Mouse (Mus musculus) liver, postnatal 0 days (tissue): Measurements from ENCODE around the gene Vamp2. TPM values are rescaled to one million over a fixed set of nuclear protein-coding genes. Genes with fewer than 3 reads are reported as not detected.

Experiments used
- ATAC-seq: fragments of 200-750 bp; cut with Nextera tagmentation; 2 replicates; pipeline ENCODE4 v1.8.0; 2017; ENCODE audit warnings: mild to moderate bottlenecking, moderate library complexity
- DNase-seq: peaks from one replicate; pipeline ENCODE4 v3.0.0-alpha.2; 2016
- H3K27ac ChIP-seq: fragments of 300-500 bp; sonication (generic); 2 replicates; pipeline ENCODE4 v1.5.1; 2014; ENCODE audit warnings: antibody characterized with exemption, moderate library complexity, mild to moderate bottlenecking, low read depth
- H3K27me3 ChIP-seq: fragments of 300-500 bp; sonication (generic); 2 replicates; pipeline ENCODE4 v1.6.1; 2014; ENCODE audit warnings: low read length, control low read depth, mixed read lengths; ENCODE audit not compliant: insufficient read depth
- H3K36me3 ChIP-seq: fragments of 300-500 bp; sonication (generic); replicated peaks from 2 replicates; pipeline ENCODE4 v1.6.1; 2014; ENCODE audit warnings: mild to moderate bottlenecking, control low read depth, low read length, moderate library complexity, mixed read lengths; ENCODE audit not compliant: insufficient read depth
- H3K4me1 ChIP-seq: fragments of 300-500 bp; sonication (generic); 2 replicates; pipeline ENCODE4 v1.6.1; 2014; ENCODE audit warnings: antibody characterized with exemption, mild to moderate bottlenecking, control low read depth; ENCODE audit not compliant: insufficient read depth
- H3K4me2 ChIP-seq: fragments of 300-500 bp; sonication (generic); 2 replicates; pipeline ENCODE4 v1.6.1; 2014; ENCODE audit warnings: low read depth, mild to moderate bottlenecking, low read length, moderate library complexity, mixed read lengths
- H3K4me3 ChIP-seq: fragments of 300-500 bp; sonication (generic); 2 replicates; pipeline ENCODE4 v1.5.1; 2014; ENCODE audit warnings: low read depth, low read length
- H3K9ac ChIP-seq: fragments of 300-500 bp; sonication (generic); replicated peaks from 2 replicates; pipeline ENCODE4 v1.6.1; 2014; ENCODE audit warnings: mild to moderate bottlenecking, moderate library complexity
- H3K9me3 ChIP-seq: fragments of 300-500 bp; sonication (generic); 2 replicates; pipeline ENCODE4 v1.6.1; 2016; ENCODE audit warnings: mild to moderate bottlenecking, control low read depth, low read length, mixed read lengths
- CTCF ChIP-seq: sonication (generic); IDR thresholded peaks from 2 replicates; pipeline ENCODE4 v1.5.1; 2016; ENCODE audit warnings: antibody characterized with exemption, low read depth
- EP300 ChIP-seq: IDR thresholded peaks from 2 replicates; pipeline ENCODE4 v1.6.1; 2016; ENCODE audit warnings: antibody characterized with exemption, low read depth, mild to moderate bottlenecking
- WGBS: fragments of 180-500 bp; shearing (Covaris S2); extraction: QIAGEN DNeasy Blood & Tissue Kit; methylation state at CpG from one replicate; pipeline ENCODE4 v1.1.7; 2014; ENCODE audit not compliant: insufficient replicate concordance; 5-methylcytosine and 5-hydroxymethylcytosine counted together
- polyA plus RNA-seq: library from polyadenylated mRNA; unstranded; fragments of >200 nt; fragmentation: Nextera tagmentation; extraction: Ambion mirVana; gene quantifications from 2 replicates; pipeline ENCODE4 v1.2.1, GENCODE M21; 2015

Vamp2 gene
- polyA plus RNA-seq, 1 experiment from 2014 or later: 14.2 TPM

GRCm38 (mm10) chr11:69078041-69078440 is 10.2 kb upstream of the Vamp2 start:
- Histone ChIP-seq H3K4me3 (no peak overlapping the region), H3K36me3 (no peaks in the 10 kb centered on the region)

DNA sequence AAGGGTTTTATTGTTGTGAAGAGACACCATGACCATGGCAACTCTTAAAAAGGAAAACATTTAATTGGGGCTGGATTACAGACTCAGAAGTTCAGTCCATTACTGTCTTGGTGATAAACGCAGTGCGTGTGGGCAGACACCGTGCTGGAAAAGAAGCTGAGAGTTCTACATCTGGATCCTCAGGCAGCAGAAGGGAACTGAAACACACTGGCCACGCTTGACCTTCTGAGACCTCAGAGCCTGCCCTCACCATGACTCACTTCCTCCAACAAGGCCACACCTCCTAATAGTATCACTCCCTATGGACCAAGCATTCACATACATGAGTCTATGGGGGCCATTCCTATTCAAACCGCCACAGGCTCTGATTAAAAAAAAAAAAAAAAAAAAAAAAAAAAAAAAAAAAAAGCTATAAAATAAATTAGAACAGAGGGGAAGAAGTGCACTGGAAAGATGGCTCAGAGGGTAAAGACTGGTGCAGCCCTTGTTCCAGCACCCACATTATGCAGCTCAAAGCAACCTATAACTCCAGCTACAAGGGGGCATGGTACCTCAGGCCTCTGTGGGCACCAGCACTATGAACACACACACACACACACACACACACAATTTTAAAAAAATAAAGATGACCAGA is 9.4 kb upstream of the Vamp2 start:
- ATAC-seq (peak; percentile 43; the same call in 1 of the 2 replicates), DNase-seq (peak; percentile 48)
- Histone ChIP-seq H3K9ac (no peak overlapping the region), H3K4me2 (no peak overlapping the region), H3K27ac (no peak overlapping the region), H3K9me3 (no peaks in the 10 kb centered on the region), H3K36me3 (no peaks in the 10 kb centered on the region), H3K4me1 (peaks cover 12% of the 10 kb centered on the region), H3K4me3 (no peak overlapping the region), H3K27me3 (no peaks in the 10 kb centered on the region)
- TF ChIP-seq CTCF (no peak), EP300 (no peak)
- 59% methylated on average over 5 of the region's 5 CpGs for WGBS

More at GRCm38 (mm10) chr11:69078041-69078440, 10.2 kb upstream of the Vamp2 start:
- ATAC-seq (no peak), DNase-seq (no peak)
- Histone ChIP-seq H3K4me2 (no peak overlapping the region), H3K9ac (no peak overlapping the region), H3K27ac (no peak overlapping the region), H3K27me3 (no peaks in the 10 kb centered on the region), H3K9me3 (no peaks in the 10 kb centered on the region), H3K4me1 (peaks cover 17% of the 10 kb centered on the region)
- TF ChIP-seq CTCF: no peak
- no peak for TF ChIP-seq EP300
- 74% methylated on average over 6 of the region's 6 CpGs for WGBS

DNA sequence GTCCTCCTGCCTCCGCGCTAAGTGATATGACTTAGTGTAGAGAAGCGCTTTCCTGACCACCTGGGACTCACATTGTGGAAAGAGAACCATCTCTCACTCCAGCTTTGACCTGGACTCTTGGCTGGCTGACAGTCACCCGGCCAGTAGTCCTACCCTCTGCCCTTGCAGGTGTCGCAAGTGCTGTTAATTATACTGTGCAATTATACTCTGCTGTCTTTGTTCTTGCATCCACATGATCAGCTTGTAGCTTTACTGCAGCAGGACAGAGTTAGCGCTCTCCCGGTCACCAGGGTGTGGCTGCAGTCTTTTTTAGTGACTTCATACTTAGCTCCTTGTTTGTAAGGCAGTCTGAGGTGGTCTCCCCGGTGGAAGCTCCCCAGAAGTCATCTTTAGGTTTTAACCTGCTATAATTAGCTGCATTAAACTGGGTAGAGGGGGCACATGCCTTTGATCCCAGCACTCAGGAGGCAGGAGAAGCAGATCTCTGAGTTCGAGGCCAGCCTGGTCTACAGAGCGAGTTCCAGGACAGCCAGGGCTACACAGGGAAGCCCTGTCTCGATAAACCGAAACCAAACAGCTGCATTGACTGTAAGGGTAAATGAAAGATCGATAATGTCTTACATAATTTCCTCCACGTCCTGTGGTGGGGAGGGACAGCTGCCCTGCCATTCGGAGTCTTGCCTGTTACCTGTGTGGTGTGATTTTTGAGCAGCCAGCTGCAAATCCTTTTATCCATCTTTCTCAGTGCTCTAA is 8.0 kb upstream of the Vamp2 start:
- Histone ChIP-seq H3K4me3 (no peak overlapping the region), H3K27ac (0 out of 2 replicates have a peak overlapping the region, but pooled peaks have one; percentile 34), H3K9ac (no peak overlapping the region), H3K9me3 (no peaks in the 10 kb centered on the region), H3K36me3 (no peaks in the 10 kb centered on the region), H3K4me1 (peaks cover 6% of the 10 kb centered on the region; the same call in 1 of the 2 replicates), H3K27me3 (no peaks in the 10 kb centered on the region), H3K4me2 (no peak overlapping the region)
- 66% methylated on average over 15 of the region's 15 CpGs for WGBS
- no peak for TF ChIP-seq CTCF
- no peak for TF ChIP-seq EP300
- DNase-seq: peak; percentile 25
- ATAC-seq: peak; percentile 80

- Histone ChIP-seq H3K4me3 (no peak overlapping the region), H3K27me3 (no peaks in the 10 kb centered on the region), H3K4me1 (peaks cover 6% of the 10 kb centered on the region; the same call in 1 of the 2 replicates), H3K9me3 (no peaks in the 10 kb centered on the region), H3K36me3 (no peaks in the 10 kb centered on the region), H3K9ac (no peak overlapping the region), H3K27ac (no peak overlapping the region), H3K4me2 (no peak overlapping the region)
- TF ChIP-seq EP300 (no peak), CTCF (no peak)
- 76% methylated on average over 8 of the region's 8 CpGs for WGBS
- ATAC-seq (no peak), DNase-seq (no peak)
These were observed 7.5 kb upstream of the Vamp2 start for GRCm38 (mm10) chr11:69080855-69081222.

DNA sequence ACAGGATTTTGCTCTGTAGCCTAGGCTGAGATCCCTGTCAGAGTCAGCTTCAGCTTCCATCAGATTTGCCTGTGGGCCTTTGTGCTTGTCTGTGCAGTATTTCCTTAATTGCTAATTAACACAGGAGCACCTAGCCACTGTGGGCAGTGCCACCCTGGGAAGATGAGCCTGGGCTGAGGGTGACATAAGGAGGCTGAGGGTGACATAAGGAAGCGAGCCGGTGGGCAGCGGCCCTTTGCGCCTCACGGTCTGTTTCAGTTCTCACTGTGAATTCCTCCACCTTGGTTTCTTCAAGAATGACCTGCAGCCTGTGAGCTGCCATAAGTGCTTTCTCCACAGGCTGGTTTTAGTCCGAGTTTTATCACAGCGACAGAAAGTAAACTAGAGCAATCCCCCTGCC is 6.7 kb upstream of the Vamp2 start:
- peaks cover 6% of the 10 kb centered on the region; the same call in 1 of the 2 replicates for H3K4me1 ChIP-seq
- H3K4me3 ChIP-seq: no peak overlapping the region
- H3K9ac ChIP-seq: no peak overlapping the region
- DNase-seq: no peak
- no peak overlapping the region for H3K4me2 ChIP-seq
- no peak overlapping the region for H3K27ac ChIP-seq
- H3K36me3 ChIP-seq: no peaks in the 10 kb centered on the region
- TF ChIP-seq EP300 (no peak), CTCF (no peak)
- no peaks in the 10 kb centered on the region for H3K9me3 ChIP-seq
- H3K27me3 ChIP-seq: no peaks in the 10 kb centered on the region
- ATAC-seq: no peak
- WGBS: 77% methylated on average over 7 of the region's 7 CpGs

GRCm38 (mm10) chr11:69085608-69086007 is 2.7 kb upstream of the Vamp2 start:
- H3K4me1 ChIP-seq: peaks cover 22% of the 10 kb centered on the region
- WGBS: 75% methylated on average over 6 of the region's 6 CpGs
- DNase-seq: no peak
- no peak for ATAC-seq
- H3K27ac ChIP-seq: no peak overlapping the region
- H3K36me3 ChIP-seq: peaks cover 12% of the 10 kb centered on the region
- no peak overlapping the region for H3K4me2 ChIP-seq
- no peak for TF ChIP-seq EP300
- no peak overlapping the region for H3K4me3 ChIP-seq
- no peaks in the 10 kb centered on the region for H3K9me3 ChIP-seq
- no peaks in the 10 kb centered on the region for H3K27me3 ChIP-seq
- H3K9ac ChIP-seq: no peak overlapping the region
